Mouse (Mus musculus) limb, embryonic 11.5 days (tissue): ENCODE results near the gene Taf8. TPM values are rescaled to one million over a fixed set of nuclear protein-coding genes. Genes with fewer than 3 reads are reported as not detected.
A peak's percentile ranks its signal among the peaks of the same experiment; 100 is the strongest.

ENCODE experiments used
- ATAC-seq: fragments of 200-750 bp; cut with Nextera tagmentation; 2 replicates; pipeline ENCODE4 v1.8.0; 2017; ENCODE audit warnings: low read depth; ENCODE audit not compliant: insufficient number of reproducible peaks, low FRiP score, low TSS enrichment
- DNase-seq: peaks from one replicate; pipeline ENCODE4 v3.0.0-alpha.2; 2015; ENCODE audit warnings: low spot score
- H3K27ac ChIP-seq: fragments of 300-500 bp; sonication (generic); replicated peaks from 2 replicates; pipeline ENCODE4 v1.5.1; 2014; ENCODE audit warnings: low read depth, mild to moderate bottlenecking, low read length
- H3K27me3 ChIP-seq: fragments of 300-500 bp; sonication (generic); 2 replicates; pipeline ENCODE4 v1.6.1; 2014; ENCODE audit warnings: mild to moderate bottlenecking, low read length, mixed read lengths; ENCODE audit not compliant: control insufficient read depth, insufficient read depth
- H3K36me3 ChIP-seq: fragments of 300-500 bp; sonication (generic); 2 replicates; pipeline ENCODE4 v1.6.1; 2014; ENCODE audit warnings: mild to moderate bottlenecking, low read length, moderate library complexity, mixed read lengths; ENCODE audit not compliant: control insufficient read depth, insufficient read depth
- H3K4me1 ChIP-seq: fragments of 300-500 bp; sonication (generic); 2 replicates; pipeline ENCODE4 v1.6.1; 2014; ENCODE audit warnings: low read length, mixed read lengths; ENCODE audit not compliant: control insufficient read depth, insufficient read depth
- H3K4me2 ChIP-seq: fragments of 300-500 bp; sonication (generic); 2 replicates; pipeline ENCODE4 v1.6.1; 2014; ENCODE audit warnings: low read depth, mild to moderate bottlenecking, moderate library complexity; ENCODE audit not compliant: severe bottlenecking
- H3K4me3 ChIP-seq: fragments of 300-500 bp; sonication (generic); 2 replicates; pipeline ENCODE4 v1.5.1; 2014; ENCODE audit warnings: low read depth, low read length
- H3K9ac ChIP-seq: fragments of 300-500 bp; sonication (generic); 2 replicates; pipeline ENCODE4 v1.6.1; 2014; ENCODE audit warnings: mild to moderate bottlenecking, low read length
- H3K9me3 ChIP-seq: fragments of 300-500 bp; sonication (generic); 2 replicates; pipeline ENCODE4 v1.6.1; 2016; ENCODE audit warnings: low read length; ENCODE audit not compliant: control insufficient read depth
- WGBS: fragments of 180-500 bp; shearing (Covaris S2); extraction: QIAGEN DNeasy Blood & Tissue Kit; methylation state at CpG from one replicate; pipeline ENCODE4 v1.1.7; 2014; 5-methylcytosine and 5-hydroxymethylcytosine counted together
- polyA plus RNA-seq: library from polyadenylated mRNA; unstranded; fragments of >200 nt; fragmentation: Nextera tagmentation; extraction: Ambion mirVana; gene quantifications from 2 replicates; pipeline ENCODE4 v1.2.1, GENCODE M21; 2014

Gene Taf8
- polyA plus RNA-seq: 30.4 and 33.7 TPM in 2 replicates

- ATAC-seq (peak; percentile 90), DNase-seq (peak; percentile 95)
- Histone ChIP-seq H3K9me3 (no peaks in the 10 kb centered on the region), H3K4me2 (peak within 1 kb of the TSS; percentile 85), H3K27ac (no peak within 1 kb of the TSS), H3K4me1 (peaks cover 7% of the 10 kb centered on the region; the same call in 1 of the 2 replicates), H3K4me3 (peak within 1 kb of the TSS; percentile 49), H3K27me3 (no peaks in the 10 kb centered on the region), H3K36me3 (no peaks in the 10 kb centered on the region), H3K9ac (peak within 1 kb of the TSS; percentile 63)
- 3% methylated on average over 40 of the region's 40 CpGs for WGBS
These were observed at the start of gene Taf8 for GRCm38 (mm10) chr17:47501946-47502706. Taf8 (minus strand) TSS chr17:47502292.

- 78% methylated on average over 7 of the region's 7 CpGs for WGBS
- H3K4me3 ChIP-seq: no peak overlapping the region
- no peak overlapping the region for H3K4me2 ChIP-seq
- H3K9me3 ChIP-seq: no peaks in the 10 kb centered on the region
- ATAC-seq (no peak), DNase-seq (no peak)
- H3K27me3 ChIP-seq: no peaks in the 10 kb centered on the region
- H3K4me1 ChIP-seq: no peaks in the 10 kb centered on the region
- no peak overlapping the region for H3K27ac ChIP-seq
- H3K36me3 ChIP-seq: no peaks in the 10 kb centered on the region
- no peak overlapping the region for H3K9ac ChIP-seq
These were observed 49.0 kb upstream of the Taf8 start for GRCm38 (mm10) chr17:47551049-47551448.

GRCm38 (mm10) chr17:47545861-47546331, 43.8 kb upstream of the Taf8 start:
- H3K9me3 ChIP-seq: no peaks in the 10 kb centered on the region
- no peaks in the 10 kb centered on the region for H3K4me1 ChIP-seq
- WGBS: 72% methylated on average over 17 of the region's 17 CpGs
- no peak overlapping the region for H3K4me3 ChIP-seq
- DNase-seq (no peak), ATAC-seq (no peak)
- no peak overlapping the region for H3K4me2 ChIP-seq
- no peak overlapping the region for H3K27ac ChIP-seq
- no peaks in the 10 kb centered on the region for H3K36me3 ChIP-seq
- no peaks in the 10 kb centered on the region for H3K27me3 ChIP-seq
- no peak overlapping the region for H3K9ac ChIP-seq

- WGBS: 93% methylated on average over 12 of the region's 12 CpGs
These were observed 43.1 kb upstream of the Taf8 start for GRCm38 (mm10) chr17:47545154-47545553.

GRCm38 (mm10) chr17:47543051-47543650, 41.1 kb upstream of the Taf8 start:
- H3K4me2 ChIP-seq: no peak overlapping the region
- ATAC-seq (no peak), DNase-seq (no peak)
- H3K36me3 ChIP-seq: no peaks in the 10 kb centered on the region
- no peaks in the 10 kb centered on the region for H3K9me3 ChIP-seq
- H3K9ac ChIP-seq: no peak overlapping the region
- H3K4me1 ChIP-seq: no peaks in the 10 kb centered on the region
- no peak overlapping the region for H3K4me3 ChIP-seq
- H3K27me3 ChIP-seq: no peaks in the 10 kb centered on the region
- H3K27ac ChIP-seq: no peak overlapping the region
- 80% methylated on average over 7 of the region's 7 CpGs for WGBS

More at GRCm38 (mm10) chr17:47545154-47545553, 43.1 kb upstream of the Taf8 start:
- Histone ChIP-seq H3K9ac (no peak overlapping the region), H3K27me3 (no peaks in the 10 kb centered on the region), H3K4me3 (no peak overlapping the region), H3K27ac (no peak overlapping the region), H3K9me3 (no peaks in the 10 kb centered on the region), H3K4me1 (no peaks in the 10 kb centered on the region), H3K36me3 (no peaks in the 10 kb centered on the region), H3K4me2 (no peak overlapping the region)
- ATAC-seq (no peak), DNase-seq (no peak)

- Histone ChIP-seq H3K27ac (no peak overlapping the region), H3K9ac (no peak overlapping the region), H3K9me3 (no peaks in the 10 kb centered on the region), H3K27me3 (no peaks in the 10 kb centered on the region), H3K4me1 (no peaks in the 10 kb centered on the region), H3K4me3 (no peak overlapping the region), H3K4me2 (no peak overlapping the region), H3K36me3 (no peaks in the 10 kb centered on the region)
- no peak for ATAC-seq
- no peak for DNase-seq
- 80% methylated on average over 2 of the region's 5 CpGs for WGBS
These were observed 40.0 kb upstream of the Taf8 start for GRCm38 (mm10) chr17:47542061-47542460.

GRCm38 (mm10) chr17:47539128-47539527, 37.0 kb upstream of the Taf8 start:
- Histone ChIP-seq H3K4me1 (no peaks in the 10 kb centered on the region), H3K27ac (no peak overlapping the region), H3K36me3 (no peaks in the 10 kb centered on the region), H3K9ac (no peak overlapping the region), H3K4me3 (no peak overlapping the region), H3K27me3 (no peaks in the 10 kb centered on the region), H3K4me2 (no peak overlapping the region), H3K9me3 (no peaks in the 10 kb centered on the region)
- DNase-seq (no peak), ATAC-seq (no peak)
- WGBS: 86% methylated on average over 4 of the region's 4 CpGs

GRCm38 (mm10) chr17:47538049-47538448, 36.0 kb upstream of the Taf8 start:
- no peak overlapping the region for H3K4me2 ChIP-seq
- H3K27me3 ChIP-seq: no peaks in the 10 kb centered on the region
- H3K27ac ChIP-seq: no peak overlapping the region
- ATAC-seq (no peak), DNase-seq (no peak)
- no peak overlapping the region for H3K9ac ChIP-seq
- H3K4me3 ChIP-seq: no peak overlapping the region
- WGBS: 86% methylated on average over 3 of the region's 3 CpGs
- no peaks in the 10 kb centered on the region for H3K4me1 ChIP-seq
- no peaks in the 10 kb centered on the region for H3K9me3 ChIP-seq
- no peaks in the 10 kb centered on the region for H3K36me3 ChIP-seq
